Mouse (Mus musculus): ENCODE measurements at regions not wholly inside any gene's neighbourhood (a gene's known extent, or its start where the extent isn't known, plus 50 kb on each side); places are given as distances from the start of the nearest gene placed in this dataset.

- intact Hi-C loops (cut with DNase I) = no loop called here
Observed at GRCm38 (mm10) chr10:105704472-105705235, 130.4 kb upstream of the Tmtc2 start.

GRCm38 (mm10) chr10:105693131-105693530, 118.9 kb upstream of the Tmtc2 start:
- no peak for DNase-seq
- intact Hi-C loops (cut with DNase I) = no loop called here

More at GRCm38 (mm10) chr10:105704472-105705235, 130.4 kb upstream of the Tmtc2 start:
- no peak for DNase-seq

GRCm38 (mm10) chr10:105689388-105689787, 115.1 kb upstream of the Tmtc2 start:
- intact Hi-C loops (cut with DNase I) = no loop called here
- DNase-seq = no peak

- intact Hi-C loops (cut with DNase I) = no loop called here
- no peak for DNase-seq
Observed at GRCm38 (mm10) chr10:105688879-105689278, 114.6 kb upstream of the Tmtc2 start.

- no peak for DNase-seq
- intact Hi-C loops (cut with DNase I) = no loop called here
Observed at GRCm38 (mm10) chr10:105686876-105687275, 112.6 kb upstream of the Tmtc2 start.

- intact Hi-C loops (cut with DNase I) = no loop called here
- no peak for DNase-seq
Observed at GRCm38 (mm10) chr10:105679598-105679997, 105.3 kb upstream of the Tmtc2 start.

GRCm38 (mm10) chr10:105666959-105667358, 92.7 kb upstream of the Tmtc2 start:
- intact Hi-C loops (cut with DNase I) = loop anchor here (1.0 kb wide), 1 partner anchor 18 kb away; no protein-coding TSS in a partner anchor
- DNase-seq = no peak

- intact Hi-C loops (cut with DNase I) = no loop called here
- no peak for DNase-seq
Observed at GRCm38 (mm10) chr10:105660761-105661160, 86.5 kb upstream of the Tmtc2 start.

- intact Hi-C loops (cut with DNase I) = no loop called here
- no peak for DNase-seq
Observed at GRCm38 (mm10) chr10:105656788-105657187, 82.5 kb upstream of the Tmtc2 start.

GRCm38 (mm10) chr10:105652475-105652874, 78.2 kb upstream of the Tmtc2 start:
- intact Hi-C loops (cut with DNase I) = no loop called here
- no peak for DNase-seq

GRCm38 (mm10) chr10:105639011-105639451, 64.8 kb upstream of the Tmtc2 start:
- DNase-seq = no peak
- intact Hi-C loops (cut with DNase I) = no loop called here

- intact Hi-C loops (cut with DNase I) = no loop called here
- no peak for DNase-seq
Observed at GRCm38 (mm10) chr10:105638500-105638899, 64.2 kb upstream of the Tmtc2 start.

- intact Hi-C loops (cut with DNase I) = no loop called here
- DNase-seq = no peak
Observed at GRCm38 (mm10) chr10:105626842-105627241, 52.6 kb upstream of the Tmtc2 start.

GRCm38 (mm10) chr10:105625324-105625950, 51.2 kb upstream of the Tmtc2 start:
- no peak for DNase-seq
- intact Hi-C loops (cut with DNase I) = no loop called here

All from heart, postnatal 36 days (tissue).